Mouse (Mus musculus) MEL (cell line): Measurements from ENCODE around the gene Tekt2. TPM values are rescaled to one million over a fixed set of nuclear protein-coding genes. Genes with fewer than 3 reads are reported as not detected.
A peak's percentile ranks its signal among the peaks of the same experiment; 100 is the strongest.

Experiments
- DNase-seq: peaks from one replicate; pipeline ENCODE4 v3.0.0; 2011; ENCODE audit warnings: low read depth, low spot score
- H3K27ac ChIP-seq: 2 replicates; pipeline ENCODE4 v1.5.1; 2012; ENCODE audit warnings: low read depth, mild to moderate bottlenecking, control low read depth, low read length, moderate library complexity; ENCODE audit not compliant: control insufficient read depth
- H3K27me3 ChIP-seq, 2 experiments: fragments of 150-350 bp in 1 of 2; sonication (generic) in 1 of 2; 2 replicates each; pipeline ENCODE4 v1.6.1; 2012; ENCODE audit warnings: low read length in 2 of 2, mild to moderate bottlenecking in 2 of 2, improper control_type of control experiment in 1 of 2, moderate library complexity in 1 of 2; ENCODE audit not compliant: insufficient read depth in 2 of 2, control insufficient read depth in 1 of 2
- H3K36me3 ChIP-seq, 2 experiments: 2 replicates each; pipeline ENCODE4 v1.6.1; 2012 to 2014; ENCODE audit warnings: low read length in 2 of 2, improper control_type of control experiment in 1 of 2, inconsistent platforms in 1 of 2, mild to moderate bottlenecking in 1 of 2; ENCODE audit not compliant: insufficient read depth in 2 of 2, control insufficient read depth in 1 of 2
- H3K4me1 ChIP-seq, 2 experiments: fragments of 150-350 bp in 1 of 2; sonication (generic) in 1 of 2; 2 replicates each; pipeline ENCODE4 v1.6.1; 2012; ENCODE audit warnings: low read length in 2 of 2, improper control_type of control experiment in 1 of 2, mild to moderate bottlenecking in 1 of 2; ENCODE audit not compliant: insufficient read depth in 2 of 2, control insufficient read depth in 1 of 2
- H3K4me3 ChIP-seq, 2 experiments: fragments of 150-350 bp in 1 of 2; sonication (generic) in 1 of 2; 2 replicates each; pipeline ENCODE4 v1.5.1; 2012; ENCODE audit warnings: low read depth in 2 of 2, low read length in 2 of 2, mild to moderate bottlenecking in 2 of 2, moderate library complexity in 2 of 2, control low read depth in 1 of 2, improper control_type of control experiment in 1 of 2; ENCODE audit not compliant: control insufficient read depth in 1 of 2, insufficient read depth in 1 of 2
- H3K79me2 ChIP-seq: 2 replicates; pipeline ENCODE4 v1.6.1; 2012; ENCODE audit warnings: mild to moderate bottlenecking, low read length, moderate library complexity; ENCODE audit not compliant: control insufficient read depth, poor library complexity, insufficient read depth
- H3K9ac ChIP-seq: 2 replicates; pipeline ENCODE4 v1.6.1; 2012; ENCODE audit warnings: low read depth, mild to moderate bottlenecking, control low read depth, low read length, moderate library complexity; ENCODE audit not compliant: control insufficient read depth, poor library complexity, severe bottlenecking
- H3K9me3 ChIP-seq: fragments of 150-350 bp; sonication (generic); replicated peaks from 2 replicates; pipeline ENCODE4 v1.6.1; 2012; ENCODE audit warnings: mild to moderate bottlenecking, low read length, improper control_type of control experiment, moderate library complexity; ENCODE audit not compliant: insufficient read depth
- CHD2 ChIP-seq: IDR thresholded peaks from 2 replicates; pipeline ENCODE4 v1.6.1; 2011; ENCODE audit warnings: low read length, improper control_type of control experiment
- CTCF ChIP-seq, 3 experiments: IDR thresholded peaks in 2 of 3; conservative IDR thresholded peaks in 1 of 3; 2 replicates each; pipeline ENCODE4 v1.5.1; 2011 to 2012; ENCODE audit warnings: low read length in 3 of 3, low read depth in 2 of 3, mild to moderate bottlenecking in 2 of 3, improper control_type of control experiment in 1 of 3, inconsistent platforms in 1 of 3, mixed read lengths in 1 of 3, moderate library complexity in 1 of 3; ENCODE audit not compliant: control insufficient read depth in 1 of 3, insufficient read depth in 1 of 3, poor library complexity in 1 of 3, severe bottlenecking in 1 of 3
- ELF1 ChIP-seq: IDR thresholded peaks from 2 replicates; pipeline ENCODE4 v1.6.1; 2014; ENCODE audit warnings: low read depth, mild to moderate bottlenecking, inconsistent platforms, low read length, improper control_type of control experiment, moderate library complexity
- EP300 ChIP-seq, 2 experiments: IDR thresholded peaks; 2 replicates each; pipeline ENCODE4 v1.6.1; 2011; ENCODE audit warnings: improper control_type of control experiment in 2 of 2, low read length in 2 of 2, low read depth in 1 of 2, mild to moderate bottlenecking in 1 of 2
- ETS1 ChIP-seq: IDR thresholded peaks from 2 replicates; pipeline ENCODE4 v1.6.1; 2012; ENCODE audit warnings: low read depth, mild to moderate bottlenecking, inconsistent platforms, low read length, improper control_type of control experiment, moderate library complexity
- GABPA ChIP-seq: IDR thresholded peaks from 2 replicates; pipeline ENCODE4 v1.6.1; 2012; ENCODE audit warnings: low read depth, mild to moderate bottlenecking, inconsistent platforms, low read length, improper control_type of control experiment, moderate library complexity
- GATA1 ChIP-seq: IDR thresholded peaks from 2 replicates; pipeline ENCODE4 v1.6.1; 2011; ENCODE audit warnings: low read depth, low read length, improper control_type of control experiment
- HCFC1 ChIP-seq: IDR thresholded peaks from 2 replicates; pipeline ENCODE4 v1.6.1; 2012; ENCODE audit warnings: low read depth, mild to moderate bottlenecking, inconsistent platforms, low read length, improper control_type of control experiment, moderate library complexity
- JUND ChIP-seq: IDR thresholded peaks from 2 replicates; pipeline ENCODE4 v1.6.1; 2011; ENCODE audit warnings: low read depth, mild to moderate bottlenecking, improper control_type of control experiment, low read length
- MEF2A ChIP-seq: IDR thresholded peaks from 2 replicates; pipeline ENCODE4 v1.6.1; 2014; ENCODE audit warnings: low read depth, mild to moderate bottlenecking, inconsistent platforms, low read length, improper control_type of control experiment; ENCODE audit not compliant: poor library complexity, insufficient replicate concordance, severe bottlenecking; ENCODE audit errors: extremely low read depth
- MYB ChIP-seq: IDR thresholded peaks from 2 replicates; pipeline ENCODE4 v1.6.1; 2011; ENCODE audit warnings: mild to moderate bottlenecking, low read depth, low read length, improper control_type of control experiment
- MYC ChIP-seq: IDR thresholded peaks from 2 replicates; pipeline ENCODE4 v1.6.1; 2011; ENCODE audit warnings: low read depth, mild to moderate bottlenecking, low read length, improper control_type of control experiment, moderate library complexity
- NELFE ChIP-seq: IDR thresholded peaks from 2 replicates; pipeline ENCODE4 v1.6.1; 2011; ENCODE audit warnings: low read depth, low read length, improper control_type of control experiment
- NRF1 ChIP-seq: IDR thresholded peaks from 2 replicates; pipeline ENCODE4 v1.6.1; 2014; ENCODE audit warnings: low read depth, mild to moderate bottlenecking, inconsistent platforms, low read length, improper control_type of control experiment, moderate library complexity; ENCODE audit not compliant: poor library complexity, insufficient read depth, severe bottlenecking
- POLR2AphosphoS2 ChIP-seq: IDR thresholded peaks from 2 replicates; pipeline ENCODE4 v1.6.1; 2011; ENCODE audit warnings: low read length, improper control_type of control experiment
- RAD21 ChIP-seq: IDR thresholded peaks from 2 replicates; pipeline ENCODE4 v1.6.1; 2011; ENCODE audit warnings: mild to moderate bottlenecking, low read depth, low read length, improper control_type of control experiment
- RCOR1 ChIP-seq: IDR thresholded peaks from 2 replicates; pipeline ENCODE4 v1.6.1; 2012; ENCODE audit warnings: low read depth, mild to moderate bottlenecking, inconsistent platforms, low read length, improper control_type of control experiment
- SMC3 ChIP-seq: IDR thresholded peaks from 2 replicates; pipeline ENCODE4 v1.6.1; 2011; ENCODE audit warnings: low read depth, low read length, improper control_type of control experiment
- TAL1 ChIP-seq: IDR thresholded peaks from 2 replicates; pipeline ENCODE4 v1.6.1; 2012; ENCODE audit warnings: mild to moderate bottlenecking, inconsistent platforms, low read length, moderate library complexity, mixed read lengths
- TBP ChIP-seq: IDR thresholded peaks from 2 replicates; pipeline ENCODE4 v1.8.0; 2011; ENCODE audit warnings: low read depth, low read length, improper control_type of control experiment
- TCF12 ChIP-seq: IDR thresholded peaks from 2 replicates; pipeline ENCODE4 v1.6.1; 2014; ENCODE audit warnings: low read depth, mild to moderate bottlenecking, inconsistent platforms, low read length, improper control_type of control experiment, moderate library complexity
- USF1 ChIP-seq: IDR thresholded peaks from 2 replicates; pipeline ENCODE4 v1.6.1; 2014; ENCODE audit warnings: low read depth, mild to moderate bottlenecking, inconsistent platforms, low read length, improper control_type of control experiment, moderate library complexity
- ZC3H11A ChIP-seq: IDR thresholded peaks from 2 replicates; pipeline ENCODE4 v1.6.1; 2012; ENCODE audit warnings: low read depth, mild to moderate bottlenecking, inconsistent platforms, low read length, improper control_type of control experiment
- ZKSCAN1 ChIP-seq: IDR thresholded peaks from 2 replicates; pipeline ENCODE4 v1.6.1; 2012; ENCODE audit warnings: low read depth, mild to moderate bottlenecking, inconsistent platforms, low read length, improper control_type of control experiment, moderate library complexity
- ZMIZ1 ChIP-seq: IDR thresholded peaks from 2 replicates; pipeline ENCODE4 v1.6.1; 2012; ENCODE audit warnings: low read depth, mild to moderate bottlenecking, inconsistent platforms, low read length, improper control_type of control experiment, moderate library complexity
- polyA plus RNA-seq, 2 experiments: library from polyadenylated mRNA; stranded (reverse) in 1 of 2; unstranded in 1 of 2; fragments of >175 nt in 1 of 2; fragments of >200 nt in 1 of 2; gene quantifications; 2 replicates each; pipeline versions ENCODE4 v1.2.1 to v1.2.4; 2012; ENCODE audit warnings: low replicate concordance in 2 of 2, low read depth in 1 of 2; ENCODE audit not compliant: insufficient read length in 2 of 2, insufficient read depth in 1 of 2, missing spikeins in 1 of 2
- total RNA-seq: library from RNA; depleted of rRNA; stranded (reverse); fragments of 300-350 nt; gene quantifications from 2 replicates; pipeline ENCODE4 v1.2.3, GENCODE M21; 2012

The Tekt2 gene
- total and polyA plus RNA-seq, 3 experiments: 0.25 TPM; not detected in 2

- Histone ChIP-seq H3K9ac (no peak overlapping the region), H3K4me1 (no peaks in the 10 kb centered on the region), H3K27ac (no peak overlapping the region), H3K4me3 (no peak overlapping the region), H3K9me3 (no peaks in the 10 kb centered on the region)
- no peak for TF ChIP-seq RCOR1
- TF ChIP-seq MYC: peak; percentile 44; the same call in 1 of the 2 replicates
- TF ChIP-seq NRF1: no peak
- TF ChIP-seq JUND: no peak
- TF ChIP-seq USF1: no peak
- peak; percentile 42 for TF ChIP-seq SMC3
- no peak for TF ChIP-seq GATA1
- no peak for TF ChIP-seq HCFC1
- no peak for TF ChIP-seq GABPA
- TF ChIP-seq NELFE: no peak
- no peak for TF ChIP-seq CHD2
- peak; percentile 49 for TF ChIP-seq ZC3H11A
- TF ChIP-seq CTCF (IDR thresholded peaks at IDR 0.05 in 2 of 3, conservative IDR thresholded peaks at IDR 0.05 in 1 of 3; ENCODE audit: control insufficient read depth in 1 of 3, insufficient read depth in 1 of 3, low read depth in 2 of 3, low read length in 3 of 3, poor library complexity in 1 of 3, severe bottlenecking in 1 of 3): peak; percentile 59 to 79 (median 61)
- TF ChIP-seq RAD21: peak; percentile 59
- no peak for TF ChIP-seq ZMIZ1
- TF ChIP-seq TCF12: no peak
- TF ChIP-seq, all 39 proteins: peak for 5
- H3K27me3 ChIP-seq: no peaks in the 10 kb centered on the region
- DNase-seq: peak; percentile 66
- no peaks in the 10 kb centered on the region for H3K36me3 ChIP-seq
- H3K79me2 ChIP-seq: no peaks in the 10 kb centered on the region
Observed at GRCm38 (mm10) chr4:126332358-126332757, 6.9 kb upstream of the Tekt2 start.

- Histone ChIP-seq H3K79me2 (no peaks in the 10 kb centered on the region), H3K9ac (no peak overlapping the region), H3K27ac (no peak overlapping the region), H3K27me3 (no peaks in the 10 kb centered on the region), H3K4me3 (no peak overlapping the region), H3K4me1 (no peaks in the 10 kb centered on the region), H3K36me3 (no peaks in the 10 kb centered on the region), H3K9me3 (no peaks in the 10 kb centered on the region)
- TF ChIP-seq ETS1 (no peak), GATA1 (no peak), MEF2A (no peak), POLR2AphosphoS2 (no peak), ZC3H11A (no peak), ELF1 (no peak), TBP (no peak), EP300 (IDR thresholded peaks at IDR 0.05; ENCODE audit: low read depth in 1 of 2, low read length in 2 of 2) (no peak), MYB (no peak), TAL1 (no peak), ZKSCAN1 (no peak)
- DNase-seq: no peak
Observed at GRCm38 (mm10) chr4:126331751-126332150, 6.3 kb upstream of the Tekt2 start.
